Mouse (Mus musculus): Measurements from ENCODE around the gene Krba1.

DNA sequence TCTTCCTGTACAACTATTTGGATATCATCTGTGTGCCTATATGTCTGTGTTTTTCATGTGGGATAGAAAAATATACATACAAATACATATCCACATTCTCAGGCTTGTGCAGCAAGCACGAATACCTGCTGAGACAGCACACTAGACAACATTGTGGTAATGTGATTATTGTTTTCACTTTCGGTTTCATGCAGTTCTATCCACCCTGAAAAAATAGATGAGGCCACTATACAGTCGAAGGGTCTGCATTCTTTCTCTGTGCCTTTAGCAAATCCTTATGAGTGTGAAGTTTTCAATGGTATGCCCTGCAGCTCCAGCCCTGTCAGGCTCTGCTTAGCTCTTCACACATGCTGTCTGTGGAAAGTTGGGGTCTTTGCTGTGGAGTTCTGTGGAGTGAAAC lies 36.5 kb upstream of the Krba1 start:
- TF ChIP-seq CTCF (IDR thresholded peaks at IDR 0.05; ENCODE audit: low read depth) (no peak), EP300 (IDR thresholded peaks at IDR 0.05; ENCODE audit: low read depth) (no peak)
